In the genomic region with DNA sequence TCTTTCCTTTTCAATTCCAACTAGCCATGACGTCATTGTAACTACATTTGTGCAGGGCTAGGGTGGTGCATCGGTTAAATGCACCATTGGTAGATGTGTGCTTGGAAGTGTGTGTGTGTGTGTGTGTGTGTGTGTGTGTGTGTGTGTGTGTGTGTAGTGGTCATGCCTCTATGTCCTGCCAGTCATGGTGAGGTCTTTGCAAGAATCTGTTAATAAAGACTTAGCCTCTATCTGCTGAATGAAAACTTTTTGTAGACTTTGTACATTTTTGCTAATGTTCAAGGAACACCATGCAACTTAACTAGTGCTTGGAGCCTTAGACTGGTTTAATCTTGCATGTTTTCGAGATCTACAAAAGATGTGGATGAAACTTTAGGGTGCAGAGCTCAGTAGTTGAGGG, we compare ENCODE assay signal across 15 mouse cellular contexts. TPM values are rescaled to one million over a fixed set of nuclear protein-coding genes. Genes with fewer than 3 reads are reported as not detected.
DNase-seq lines count a peak whose midpoint lies in the region; ATAC-seq and TF ChIP-seq lines count a peak whose summit lies in the region.
"Had no signal": no experiment of that assay in that cellular context is flagged by ENCODE, and none has a peak within 500 bp of the region (broad histone marks: within the 10 kb centered on the region; RNA-seq: fewer than 3 reads in every experiment).

No protein-coding gene starts in this region.

- H3K27ac ChIP-seq in heart, embryonic 10.5 days, result no peak overlapping the region
- peak overlapping the region; percentile 60 for H3K27ac ChIP-seq in forebrain, embryonic 15.5 days (replicated peaks)
- H3K27ac ChIP-seq in hindbrain, postnatal 0 days, result peak overlapping the region; percentile 76
- H3K27ac ChIP-seq in neural tube, embryonic 13.5 days (replicated peaks), result peak overlapping the region; percentile 78
- no peak overlapping the region for H3K27ac ChIP-seq in lung, postnatal 0 days (ENCODE audit: low read length)
- H3K27ac ChIP-seq: heart, adult 2 months; lung, embryonic 15.5 days had no signal

- TF ChIP-seq EP300 in lung, postnatal 0 days (IDR thresholded peaks at IDR 0.05), result no peak

- peak; percentile 79 for ATAC-seq in forebrain, embryonic 15.5 days (replicated peaks)
- ATAC-seq in hindbrain, postnatal 0 days, result peak; percentile 52
- peak; percentile 32; the same call in 1 of the 2 replicates for ATAC-seq in neural tube, embryonic 13.5 days (ENCODE audit: low read depth)
- ATAC-seq in lung, postnatal 0 days, result no peak
- ATAC-seq: intestine, embryonic 16.5 days had no signal

- H3K4me1 ChIP-seq in heart, embryonic 10.5 days, result peaks cover 21% of the 10 kb centered on the region
- H3K4me1 ChIP-seq in forebrain, embryonic 15.5 days, result peaks cover 26% of the 10 kb centered on the region
- H3K4me1 ChIP-seq in hindbrain, postnatal 0 days (ENCODE audit: insufficient read depth, low read length), result peaks cover 13% of the 10 kb centered on the region
- H3K4me1 ChIP-seq in neural tube, embryonic 13.5 days (replicated peaks), result peaks cover 50% of the 10 kb centered on the region
- no peaks in the 10 kb centered on the region for H3K4me1 ChIP-seq in lung, postnatal 0 days (ENCODE audit: insufficient read depth, low read depth, low read length)
- H3K4me1 ChIP-seq: lung, embryonic 15.5 days had no signal

- no peak overlapping the region for H3K4me3 ChIP-seq in heart, embryonic 10.5 days
- no peak overlapping the region for H3K4me3 ChIP-seq in forebrain, embryonic 15.5 days
- no peak overlapping the region for H3K4me3 ChIP-seq in hindbrain, postnatal 0 days (ENCODE audit: low read length)
- H3K4me3 ChIP-seq in neural tube, embryonic 13.5 days, result no peak overlapping the region
- H3K4me3 ChIP-seq in lung, postnatal 0 days (ENCODE audit: low read depth, low read length), result no peak overlapping the region
- H3K4me3 ChIP-seq: heart, adult 2 months; lung, embryonic 15.5 days had no signal

- H3K4me2 ChIP-seq in forebrain, embryonic 15.5 days (replicated peaks), result no peak overlapping the region
- H3K4me2 ChIP-seq in hindbrain, postnatal 0 days (ENCODE audit: low read depth, low read length), result no peak overlapping the region
- H3K4me2 ChIP-seq in neural tube, embryonic 13.5 days, result no peak overlapping the region
- no peak overlapping the region for H3K4me2 ChIP-seq in lung, postnatal 0 days (replicated peaks; ENCODE audit: low read depth, low read length)
- H3K4me2 ChIP-seq: lung, embryonic 15.5 days had no signal

- no peaks in the 10 kb centered on the region for H3K9me3 ChIP-seq in heart, embryonic 10.5 days
- H3K9me3 ChIP-seq in forebrain, embryonic 15.5 days, result no peaks in the 10 kb centered on the region
- no peaks in the 10 kb centered on the region for H3K9me3 ChIP-seq in hindbrain, postnatal 0 days (ENCODE audit: low read length)
- H3K9me3 ChIP-seq in neural tube, embryonic 13.5 days, result 0 out of 2 replicates have a peak, but pooled peaks cover 4% of the 10 kb centered on the region
- H3K9me3 ChIP-seq in lung, postnatal 0 days (ENCODE audit: low read length), result no peaks in the 10 kb centered on the region
- H3K9me3 ChIP-seq: lung, embryonic 15.5 days had no signal

- WGBS in heart, embryonic 10.5 days, result 85% methylated on average over 3 of the region's 3 CpGs
- WGBS in forebrain, embryonic 15.5 days, result 16% methylated on average over 3 of the region's 3 CpGs
- 38% methylated on average over 3 of the region's 3 CpGs for WGBS in hindbrain, postnatal 0 days
- 46% methylated on average over 3 of the region's 3 CpGs for WGBS in neural tube, embryonic 13.5 days
- 76% methylated on average over 3 of the region's 3 CpGs for WGBS in lung, postnatal 0 days

- H3K36me3 ChIP-seq in heart, embryonic 10.5 days, result no peaks in the 10 kb centered on the region
- H3K36me3 ChIP-seq in forebrain, embryonic 15.5 days, result no peaks in the 10 kb centered on the region
- no peaks in the 10 kb centered on the region for H3K36me3 ChIP-seq in hindbrain, postnatal 0 days (ENCODE audit: insufficient read depth, low read length)
- H3K36me3 ChIP-seq in neural tube, embryonic 13.5 days, result no peaks in the 10 kb centered on the region
- H3K36me3 ChIP-seq in lung, postnatal 0 days (ENCODE audit: insufficient read depth, low read length), result no peaks in the 10 kb centered on the region
- H3K36me3 ChIP-seq: lung, embryonic 15.5 days had no signal

- peak; percentile 5 for DNase-seq in heart, adult 11 months
- no peak for DNase-seq in heart, embryonic 10.5 days (ENCODE audit: low spot score)
- no peak for DNase-seq in hindbrain, postnatal 0 days (ENCODE audit: low spot score)
- DNase-seq in natural killer cell, adult 2 months (ENCODE audit: low spot score in 2 of 2), result no peak
- DNase-seq in spleen, postnatal 10 days (ENCODE audit: low spot score in 2 of 2), result no peak
- DNase-seq in lung, postnatal 0 days (ENCODE audit: low spot score), result no peak
- DNase-seq: heart, adult 2 months; heart, postnatal 14 days; kidney, postnatal 4 days; thymus, postnatal 25 days had no signal

- no peak overlapping the region for H3K9ac ChIP-seq in forebrain, embryonic 15.5 days (replicated peaks)
- no peak overlapping the region for H3K9ac ChIP-seq in hindbrain, postnatal 0 days (replicated peaks; ENCODE audit: low read length)
- H3K9ac ChIP-seq in neural tube, embryonic 13.5 days, result no peak overlapping the region
- no peak overlapping the region for H3K9ac ChIP-seq in lung, postnatal 0 days (replicated peaks; ENCODE audit: low read depth)
- H3K9ac ChIP-seq: lung, embryonic 15.5 days had no signal

- no peaks in the 10 kb centered on the region for H3K27me3 ChIP-seq in heart, embryonic 10.5 days (ENCODE audit: insufficient read depth, poor library complexity, severe bottlenecking)
- no peaks in the 10 kb centered on the region for H3K27me3 ChIP-seq in forebrain, embryonic 15.5 days
- H3K27me3 ChIP-seq in hindbrain, postnatal 0 days (ENCODE audit: insufficient read depth, low read length), result no peaks in the 10 kb centered on the region
- H3K27me3 ChIP-seq in neural tube, embryonic 13.5 days, result no peaks in the 10 kb centered on the region
- no peaks in the 10 kb centered on the region for H3K27me3 ChIP-seq in lung, postnatal 0 days (replicated peaks; ENCODE audit: insufficient read depth, low read length)
- H3K27me3 ChIP-seq: lung, embryonic 15.5 days had no signal

- no peak for TF ChIP-seq CTCF in hindbrain, postnatal 0 days (IDR thresholded peaks at IDR 0.05; ENCODE audit: low read depth)
- no peak for TF ChIP-seq CTCF in lung, postnatal 0 days (IDR thresholded peaks at IDR 0.05)

RNA-seq across cellular contexts. Expression of a gene that starts 48.3 kb away (rescaled TPM):
- polyA plus RNA-seq in heart, embryonic 10.5 days (2016; fragmentation: Nextera tagmentation; extraction: Ambion mirVana), result 0.85 and 1.8 TPM in 2 replicates
- 3.5 and 4.1 TPM in 2 replicates for polyA plus RNA-seq in forebrain, embryonic 15.5 days (2015; fragmentation: Nextera tagmentation; extraction: Ambion mirVana)
- total RNA-seq in hindbrain, postnatal 0 days (2014; rRNA removed), result 20.5 and 24.5 TPM in 2 replicates
- 4.9 and 5.8 TPM in 2 replicates for polyA plus RNA-seq in hindbrain, postnatal 0 days (2015; fragmentation: Nextera tagmentation; extraction: Ambion mirVana)
- polyA plus RNA-seq in neural tube, embryonic 13.5 days (2015; fragmentation: Nextera tagmentation; extraction: Ambion mirVana), result 4.3 and 5.5 TPM in 2 replicates
- 0.27 and 0.35 TPM in 2 replicates for polyA plus RNA-seq in lung, postnatal 0 days (2015; fragmentation: Nextera tagmentation; extraction: Ambion mirVana)
- total RNA-seq: megakaryocyte-erythroid progenitor cell, adult 5-6 weeks had no signal

Comparison
In these comparisons a context has a peak if more than half of its experiments do, and no peak if none do; other contexts are left out.
1. H3K27ac ChIP-seq: peak in forebrain, embryonic 15.5 days (single experiment), hindbrain, postnatal 0 days (single experiment) and neural tube, embryonic 13.5 days (single experiment); none in heart, embryonic 10.5 days (single experiment) and lung, postnatal 0 days (single experiment).